Mouse (Mus musculus): ENCODE measurements around the gene D430019H16Rik.

D430019H16Rik gene

GRCm38 (mm10) chr12:105490227-105490626 lies 36.6 kb downstream of the D430019H16Rik start:
- DNase-seq: peak in 1 of 2 experiments; percentile 50

GRCm38 (mm10) chr12:105490794-105491193 lies 37.1 kb downstream of the D430019H16Rik start:
- DNase-seq: no peak

- DNase-seq: no peak
Observed at GRCm38 (mm10) chr12:105494796-105495195, 41.1 kb downstream of the D430019H16Rik start.

GRCm38 (mm10) chr12:105497894-105498293 lies 44.2 kb downstream of the D430019H16Rik start:
- DNase-seq: peak; percentile 81 to 89

GRCm38 (mm10) chr12:105498423-105498822 lies 44.8 kb downstream of the D430019H16Rik start:
- no peak for DNase-seq

GRCm38 (mm10) chr12:105498842-105499241 lies 45.2 kb downstream of the D430019H16Rik start:
- no peak for DNase-seq

GRCm38 (mm10) chr12:105500940-105501339 lies 47.3 kb downstream of the D430019H16Rik start:
- DNase-seq: no peak

- DNase-seq: peak in 1 of 2 experiments; percentile 22
Observed at GRCm38 (mm10) chr12:105504736-105505135, 51.1 kb downstream of the D430019H16Rik start.

- no peak for DNase-seq
Observed at GRCm38 (mm10) chr12:105511109-105511508, 57.5 kb downstream of the D430019H16Rik start.

- DNase-seq: no peak
Observed at GRCm38 (mm10) chr12:105511671-105512502, 58.2 kb downstream of the D430019H16Rik start.

GRCm38 (mm10) chr12:105514111-105514510 lies 60.5 kb downstream of the D430019H16Rik start:
- no peak for DNase-seq

GRCm38 (mm10) chr12:105517026-105517675 lies 63.5 kb downstream of the D430019H16Rik start:
- peak; percentile 33 to 34 for DNase-seq

- DNase-seq: no peak
Observed at GRCm38 (mm10) chr12:105519851-105520250, 66.2 kb downstream of the D430019H16Rik start.

GRCm38 (mm10) chr12:105521170-105521762 lies 67.6 kb downstream of the D430019H16Rik start:
- DNase-seq: no peak

- DNase-seq: peak in 1 of 2 experiments; percentile 19
Observed at GRCm38 (mm10) chr12:105523737-105524136, 70.1 kb downstream of the D430019H16Rik start.

GRCm38 (mm10) chr12:105526186-105526585 lies 72.5 kb downstream of the D430019H16Rik start:
- DNase-seq: no peak

GRCm38 (mm10) chr12:105526829-105527228 lies 73.2 kb downstream of the D430019H16Rik start:
- DNase-seq: no peak

GRCm38 (mm10) chr12:105529545-105529944 lies 75.9 kb downstream of the D430019H16Rik start:
- peak; percentile 64 to 67 for DNase-seq

GRCm38 (mm10) chr12:105531724-105532371 lies 78.2 kb downstream of the D430019H16Rik start:
- no peak for DNase-seq

GRCm38 (mm10) chr12:105534842-105535241 lies 81.2 kb downstream of the D430019H16Rik start:
- DNase-seq: no peak

GRCm38 (mm10) chr12:105535968-105536760 lies 82.5 kb downstream of the D430019H16Rik start:
- no peak for DNase-seq

- DNase-seq: no peak
Observed at GRCm38 (mm10) chr12:105537162-105537561, 83.5 kb downstream of the D430019H16Rik start.

Data from cerebellum, postnatal 25 days (tissue).